Mouse (Mus musculus) bone marrow, adult 2 months (tissue): ENCODE results near the gene Lrrc45. TPM values are rescaled to one million over a fixed set of nuclear protein-coding genes. Genes with fewer than 3 reads are reported as not detected.
A peak's percentile ranks its signal among the peaks of the same experiment; 100 is the strongest.
"Not testable (repeated sequence)": the region's sequence is repeated elsewhere in the genome, so short reads cannot be mapped to it uniquely, and the experiment has no call there.

Source experiments
- H3K27ac ChIP-seq: fragments of 200-500 bp; 2 replicates; pipeline ENCODE4 v1.5.1; 2012; ENCODE audit warnings: low read depth, mild to moderate bottlenecking, control low read depth, inconsistent platforms, low read length; ENCODE audit not compliant: control insufficient read depth, poor library complexity, insufficient read depth
- H3K4me1 ChIP-seq: fragments of 200-500 bp; 2 replicates; pipeline ENCODE4 v1.6.1; 2011; ENCODE audit warnings: low read length; ENCODE audit not compliant: control insufficient read depth, insufficient read depth
- H3K4me3 ChIP-seq: fragments of 200-500 bp; replicated peaks from 2 replicates; pipeline ENCODE3; 2011; ENCODE audit warnings: mild to moderate bottlenecking, low read depth, low read length, control low read depth; ENCODE audit not compliant: control insufficient read depth
- CTCF ChIP-seq: fragments of 200-500 bp; IDR thresholded peaks from 2 replicates; pipeline ENCODE4 v1.5.1; 2011; ENCODE audit warnings: low read length, control low read depth; ENCODE audit not compliant: control insufficient read depth, insufficient read depth
- POLR2A ChIP-seq: fragments of 200-500 bp; IDR thresholded peaks from 2 replicates; pipeline ENCODE4 v1.6.1; 2011; ENCODE audit warnings: low read depth, mild to moderate bottlenecking, control low read depth, low read length, borderline replicate concordance; ENCODE audit not compliant: control insufficient read depth
- WGBS: fragments of 180-500 bp; shearing (Covaris S2); methylation state at CpG from one replicate; pipeline ENCODE4 v1.1.7; 2018; 5-methylcytosine and 5-hydroxymethylcytosine counted together
- polyA plus RNA-seq: library from polyadenylated mRNA; stranded (reverse); fragments of >200 nt; gene quantifications from 2 replicates; pipeline ENCODE4 v1.2.4, GENCODE M21; 2011; ENCODE audit warnings: low replicate concordance; ENCODE audit not compliant: missing spikeins, insufficient read depth, insufficient read length

The Lrrc45 gene
- polyA plus RNA-seq, 1 experiment, result 41.4 TPM

DNA sequence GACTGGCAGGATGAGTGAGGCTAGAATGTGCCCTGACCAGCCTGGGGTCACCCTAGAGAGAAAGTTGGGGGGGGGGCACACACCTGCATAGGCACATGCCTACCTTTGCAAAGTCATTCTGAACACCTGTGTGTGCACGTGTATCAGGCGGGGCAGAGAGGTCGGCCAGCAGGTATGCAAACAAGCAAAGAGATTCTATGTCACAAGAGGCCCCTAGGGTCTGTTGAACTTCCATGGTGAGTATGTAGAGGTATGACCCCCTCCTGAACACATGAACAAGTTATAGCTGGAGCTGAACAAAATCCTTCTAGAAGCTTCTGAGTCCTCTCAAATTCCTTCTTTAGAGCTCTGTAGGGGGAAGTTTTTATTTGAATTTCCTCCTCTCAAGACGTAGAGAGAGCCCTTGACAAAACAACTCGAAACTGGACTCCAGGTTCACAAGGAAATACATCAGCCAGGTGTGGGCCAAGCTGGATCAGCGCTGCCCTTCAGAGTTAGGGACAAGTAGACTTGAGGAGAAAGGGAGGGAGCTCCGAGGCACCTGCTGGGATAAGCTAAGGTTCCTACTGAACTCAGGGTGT, 30.5 kb downstream of the Lrrc45 start:
- no peak overlapping the region for H3K4me3 ChIP-seq
- TF ChIP-seq POLR2A (no peak), CTCF (no peak)
- WGBS, result 74% methylated on average over 7 of the region's 7 CpGs
- no peak overlapping the region for H3K27ac ChIP-seq
- no peaks in the 10 kb centered on the region for H3K4me1 ChIP-seq

DNA sequence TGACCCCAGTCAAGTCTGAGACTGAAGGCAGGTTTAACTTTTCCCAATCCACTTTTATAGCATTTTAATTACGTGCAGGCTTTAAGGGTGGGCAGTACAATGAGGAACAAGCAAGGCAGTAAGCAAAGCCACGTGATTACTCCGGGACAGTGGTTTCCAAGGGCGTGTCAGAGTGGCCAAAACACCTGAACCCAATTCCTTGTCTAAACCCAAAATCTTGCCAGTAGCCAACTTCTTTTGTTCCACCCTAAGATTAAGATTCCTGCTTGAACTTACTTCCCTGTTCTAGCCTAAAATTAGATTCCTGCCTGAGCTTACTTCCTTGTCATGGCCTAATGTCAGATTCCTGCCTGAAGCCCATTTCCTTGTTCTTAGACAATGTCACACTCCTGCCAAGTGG, 34.2 kb downstream of the Lrrc45 start:
- no peak overlapping the region for H3K27ac ChIP-seq
- TF ChIP-seq CTCF (no peak), POLR2A (no peak)
- 16% methylated on average over 4 of the region's 4 CpGs for WGBS
- H3K4me1 ChIP-seq, result no peaks in the 10 kb centered on the region
- no peak overlapping the region for H3K4me3 ChIP-seq

DNA sequence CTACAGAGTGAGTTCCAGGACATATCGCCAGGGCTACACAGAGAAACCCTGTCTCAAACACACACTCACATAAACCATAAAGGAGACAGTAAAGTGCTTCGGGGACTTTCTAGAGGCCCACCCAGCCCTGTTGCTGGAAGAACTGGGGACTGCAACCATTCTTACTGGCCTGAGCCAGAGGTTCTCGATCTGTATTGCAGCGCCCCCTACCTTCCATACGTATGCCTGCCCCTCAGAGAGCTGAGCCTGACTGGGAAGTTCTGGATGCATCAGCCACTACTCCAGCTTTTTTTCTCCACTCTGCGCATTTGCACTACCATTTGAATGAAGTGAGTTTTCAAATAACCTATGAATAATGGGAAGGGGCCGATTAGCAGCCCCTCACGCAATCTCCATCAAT, 35.7 kb downstream of the Lrrc45 start:
- 57% methylated on average over 8 of the region's 8 CpGs for WGBS
- TF ChIP-seq POLR2A (no peak), CTCF (peak; percentile 81)
- Histone ChIP-seq H3K4me3 (no peak overlapping the region), H3K27ac (no peak overlapping the region), H3K4me1 (no peaks in the 10 kb centered on the region)

GRCm38 (mm10) chr11:120751606-120752005, 37.9 kb downstream of the Lrrc45 start:
- Histone ChIP-seq H3K4me1 (no peaks in the 10 kb centered on the region), H3K4me3 (no peak overlapping the region), H3K27ac (no peak overlapping the region)
- TF ChIP-seq CTCF (no peak), POLR2A (no peak)
- WGBS, result 79% methylated on average over 4 of the region's 4 CpGs

DNA sequence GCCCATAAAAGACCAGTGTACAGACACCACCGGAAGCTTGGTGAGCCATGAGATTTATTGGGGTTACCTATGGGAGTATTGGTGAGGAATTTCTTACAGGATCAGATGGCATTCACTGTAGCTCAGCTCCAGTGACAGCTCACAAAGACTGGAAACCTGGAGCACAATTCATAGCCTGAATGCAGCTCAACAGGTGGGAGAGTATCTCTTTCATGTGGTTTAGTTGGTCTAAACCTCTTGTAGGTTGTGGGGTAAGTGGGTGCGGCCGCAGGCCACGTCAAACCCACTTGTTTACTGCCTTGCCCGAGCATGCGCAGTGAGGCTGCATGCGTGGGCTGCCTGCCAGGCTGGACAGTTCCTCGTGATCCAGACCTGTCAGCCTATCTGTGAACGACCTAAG, 46.5 kb downstream of the Lrrc45 start:
- no peaks in the 10 kb centered on the region for H3K4me1 ChIP-seq
- WGBS, result 82% methylated on average over 9 of the region's 9 CpGs
- no peak overlapping the region for H3K4me3 ChIP-seq
- H3K27ac ChIP-seq, result no peak overlapping the region
- TF ChIP-seq CTCF, result no peak
- TF ChIP-seq POLR2A, result no peak

GRCm38 (mm10) chr11:120761811-120762671, 48.3 kb downstream of the Lrrc45 start:
- no peak overlapping the region for H3K4me3 ChIP-seq
- TF ChIP-seq CTCF (no peak), POLR2A (no peak)
- WGBS, result 75% methylated on average over 14 of the region's 14 CpGs

DNA sequence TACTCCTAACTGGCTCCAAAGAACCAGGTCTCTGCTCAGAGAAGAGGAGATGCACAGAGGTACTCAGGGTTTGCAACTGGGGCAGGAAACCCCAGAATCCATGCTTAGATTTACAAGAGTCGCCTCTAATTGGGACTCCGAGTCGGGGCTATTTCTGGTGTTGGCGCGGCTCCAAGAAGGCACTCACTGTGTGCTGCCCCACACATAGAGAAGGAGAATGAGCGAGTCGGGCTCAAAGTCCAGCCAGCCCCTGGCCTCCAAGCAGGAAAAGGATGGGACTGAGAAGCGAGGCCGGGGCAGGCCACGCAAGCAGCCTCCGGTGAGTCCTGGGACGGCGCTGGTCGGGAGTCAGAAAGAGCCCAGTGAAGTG, 48.9 kb downstream of the Lrrc45 start, which contains the start of gene Hmga1b:
Gene Hmga1b, plus strand, starts transcription at position 123 of the 370 bp plus-strand sequence.
- WGBS, result 23% methylated on average over 14 of the region's 14 CpGs
- H3K27ac ChIP-seq, H3K4me1 ChIP-seq, H3K4me3 ChIP-seq: not testable (repeated sequence)

More at GRCm38 (mm10) chr11:120761811-120762671, 48.3 kb downstream of the Lrrc45 start:
- no peak overlapping the region for H3K27ac ChIP-seq
- no peaks in the 10 kb centered on the region for H3K4me1 ChIP-seq

- not testable (repeated sequence) for H3K4me1 ChIP-seq
- 29% methylated on average over 9 of the region's 23 CpGs for WGBS
Observed at GRCm38 (mm10) chr11:120763121-120763999, 49.6 kb downstream of the Lrrc45 start.

GRCm38 (mm10) chr11:120767023-120767422, 53.3 kb downstream of the Lrrc45 start:
- not testable (repeated sequence) for H3K4me3 ChIP-seq, H3K27ac ChIP-seq, H3K4me1 ChIP-seq
- 1% methylated on average over 4 of the region's 7 CpGs for WGBS

More at GRCm38 (mm10) chr11:120763121-120763999, 49.6 kb downstream of the Lrrc45 start:
- not testable (repeated sequence) for H3K4me3 ChIP-seq, H3K27ac ChIP-seq
